Mouse (Mus musculus) heart, embryonic 14.5 days (tissue): ENCODE measurements at regions not wholly inside any gene's neighbourhood (a gene's known extent, or its start where the extent isn't known, plus 50 kb on each side); places are given as distances from the start of the nearest gene placed in this dataset.

Experiments used
- ATAC-seq: fragments of 200-750 bp; cut with Nextera tagmentation; 2 replicates; pipeline ENCODE4 v1.8.0; 2017; ENCODE audit warnings: low read depth, moderate TSS enrichment; ENCODE audit not compliant: insufficient number of reproducible peaks, insufficient read depth, low FRiP score
- H3K27ac ChIP-seq, 2 experiments: fragments of 200-500 bp in 1 of 2; fragments of 300-500 bp in 1 of 2; sonication (generic) in 1 of 2; replicated peaks in 1 of 2; 2 replicates each; pipeline ENCODE4 v1.5.1; 2012 to 2014; ENCODE audit warnings: low read depth in 2 of 2, low read length in 2 of 2, control low read depth in 1 of 2, mild to moderate bottlenecking in 1 of 2, mixed read lengths in 1 of 2; ENCODE audit not compliant: control insufficient read depth in 1 of 2, insufficient read depth in 1 of 2
- H3K27me3 ChIP-seq: fragments of 300-500 bp; sonication (generic); 2 replicates; pipeline ENCODE4 v1.6.1; 2014; ENCODE audit warnings: mild to moderate bottlenecking, low read length, control low read depth; ENCODE audit not compliant: control insufficient read depth, insufficient read depth
- H3K36me3 ChIP-seq: fragments of 300-500 bp; sonication (generic); 2 replicates; pipeline ENCODE4 v1.6.1; 2014; ENCODE audit warnings: mild to moderate bottlenecking, control low read depth, low read length, mixed read lengths; ENCODE audit not compliant: control insufficient read depth, insufficient read depth
- H3K4me1 ChIP-seq, 2 experiments: fragments of 200-500 bp in 1 of 2; fragments of 300-500 bp in 1 of 2; sonication (generic) in 1 of 2; 2 replicates each; pipeline ENCODE4 v1.6.1; 2012 to 2014; ENCODE audit warnings: low read length in 2 of 2, control low read depth in 1 of 2, mixed read lengths in 1 of 2; ENCODE audit not compliant: control insufficient read depth in 2 of 2, insufficient read depth in 2 of 2
- H3K4me2 ChIP-seq: fragments of 300-500 bp; sonication (generic); 2 replicates; pipeline ENCODE4 v1.6.1; 2014; ENCODE audit warnings: mild to moderate bottlenecking, low read length
- H3K4me3 ChIP-seq, 2 experiments: fragments of 200-500 bp in 1 of 2; fragments of 300-500 bp in 1 of 2; sonication (generic) in 1 of 2; 2 replicates each; pipeline ENCODE4 v1.5.1; 2012 to 2014; ENCODE audit warnings: low read length in 2 of 2, mild to moderate bottlenecking in 2 of 2, control low read depth in 1 of 2, low read depth in 1 of 2, moderate library complexity in 1 of 2; ENCODE audit not compliant: control insufficient read depth in 1 of 2, insufficient read depth in 1 of 2
- H3K9ac ChIP-seq: fragments of 300-500 bp; sonication (generic); 2 replicates; pipeline ENCODE4 v1.6.1; 2014; ENCODE audit warnings: mild to moderate bottlenecking, low read length
- H3K9me3 ChIP-seq: fragments of 300-500 bp; sonication (generic); 2 replicates; pipeline ENCODE4 v1.6.1; 2016; ENCODE audit warnings: low read length, control low read depth; ENCODE audit not compliant: control insufficient read depth
- WGBS: fragments of 180-500 bp; shearing (Covaris S2); extraction: QIAGEN DNeasy Blood & Tissue Kit; methylation state at CpG from one replicate; pipeline ENCODE4 v1.1.7; 2014; 5-methylcytosine and 5-hydroxymethylcytosine counted together

DNA sequence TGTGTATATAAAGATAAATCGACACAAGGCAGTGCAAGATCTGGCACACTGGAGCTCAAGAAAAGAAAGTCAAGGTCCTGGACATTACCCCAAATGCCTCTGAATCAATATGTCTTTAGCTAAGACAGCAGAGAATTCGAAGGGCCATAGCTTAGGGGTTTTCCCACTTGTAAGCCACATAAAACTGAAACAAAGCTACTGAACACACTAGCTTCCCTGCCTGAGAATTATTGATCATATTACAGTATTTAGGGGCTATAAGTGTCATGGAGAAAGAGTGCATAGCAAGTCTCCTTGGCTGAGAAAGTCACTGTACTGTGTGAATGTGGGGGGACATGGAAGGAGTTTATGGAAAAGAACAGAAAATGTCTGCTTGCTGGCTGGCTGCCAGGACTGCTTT lies 207.3 kb upstream of the Htr1f start:
- Histone ChIP-seq H3K9me3 (no peaks in the 10 kb centered on the region), H3K9ac (no peak overlapping the region), H3K4me3 (no peak overlapping the region), H3K36me3 (no peaks in the 10 kb centered on the region), H3K4me2 (no peak overlapping the region), H3K27ac (no peak overlapping the region), H3K27me3 (no peaks in the 10 kb centered on the region), H3K4me1 (no peaks in the 10 kb centered on the region)
- no peak for ATAC-seq
- 55% methylated on average over 2 of the region's 2 CpGs for WGBS

DNA sequence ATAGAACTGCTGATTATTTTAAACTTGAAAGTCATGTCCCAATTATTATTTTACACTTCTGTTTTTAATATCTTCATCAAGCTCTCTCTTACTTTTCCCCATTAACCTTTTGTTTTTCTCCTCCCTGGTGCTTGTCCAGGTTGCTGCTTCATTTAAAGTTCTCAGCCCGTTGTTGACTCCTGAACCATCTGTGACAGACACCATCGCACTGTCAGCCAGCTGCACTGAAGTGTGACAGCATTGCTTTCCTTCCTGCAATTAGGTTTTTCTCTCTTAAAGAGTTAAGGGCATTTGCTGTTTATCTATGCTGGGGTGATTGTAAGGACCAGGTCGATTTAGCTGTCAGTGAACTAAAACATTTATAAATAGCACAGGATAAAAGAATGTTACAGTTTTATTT lies 205.3 kb upstream of the Pou1f1 start:
- 33% methylated on average over 3 of the region's 3 CpGs for WGBS
- H3K4me2 ChIP-seq = no peak overlapping the region
- no peak for ATAC-seq
- H3K27me3 ChIP-seq = no peaks in the 10 kb centered on the region
- no peaks in the 10 kb centered on the region for H3K4me1 ChIP-seq
- H3K4me3 ChIP-seq = no peak overlapping the region
- no peak overlapping the region for H3K27ac ChIP-seq
- H3K9me3 ChIP-seq = no peaks in the 10 kb centered on the region
- H3K9ac ChIP-seq = no peak overlapping the region
- no peaks in the 10 kb centered on the region for H3K36me3 ChIP-seq

DNA sequence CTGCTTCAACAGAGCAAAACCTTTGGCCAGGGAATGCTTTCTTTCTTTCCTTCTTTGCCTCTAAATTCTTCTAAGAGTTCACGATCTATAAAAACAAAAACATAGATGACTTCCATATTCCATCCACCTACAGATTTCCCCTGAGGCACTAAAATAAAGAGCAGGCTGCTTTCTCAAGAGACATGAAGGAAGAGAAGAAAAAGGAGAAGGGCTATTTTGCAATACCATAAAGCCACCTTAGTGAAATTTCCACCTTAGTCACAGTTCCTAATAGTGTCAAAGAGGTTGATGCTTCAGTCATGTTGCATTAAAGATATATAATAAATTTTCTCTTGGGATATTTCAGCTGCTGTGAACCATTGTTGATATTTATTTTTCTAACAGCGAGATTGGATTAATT lies 187.9 kb upstream of the Pou1f1 start:
- no peak for ATAC-seq
- H3K4me2 ChIP-seq = no peak overlapping the region
- H3K27me3 ChIP-seq = no peaks in the 10 kb centered on the region
- H3K36me3 ChIP-seq = no peaks in the 10 kb centered on the region
- no peak overlapping the region for H3K4me3 ChIP-seq
- 79% methylated on average over 2 of the region's 2 CpGs for WGBS
- no peak overlapping the region for H3K9ac ChIP-seq
- H3K4me1 ChIP-seq = 0 out of 4 replicates have a peak, but pooled peaks cover 0 to 5% of the 10 kb centered on the region in 2 experiments
- H3K27ac ChIP-seq = no peak overlapping the region
- H3K9me3 ChIP-seq = no peaks in the 10 kb centered on the region

DNA sequence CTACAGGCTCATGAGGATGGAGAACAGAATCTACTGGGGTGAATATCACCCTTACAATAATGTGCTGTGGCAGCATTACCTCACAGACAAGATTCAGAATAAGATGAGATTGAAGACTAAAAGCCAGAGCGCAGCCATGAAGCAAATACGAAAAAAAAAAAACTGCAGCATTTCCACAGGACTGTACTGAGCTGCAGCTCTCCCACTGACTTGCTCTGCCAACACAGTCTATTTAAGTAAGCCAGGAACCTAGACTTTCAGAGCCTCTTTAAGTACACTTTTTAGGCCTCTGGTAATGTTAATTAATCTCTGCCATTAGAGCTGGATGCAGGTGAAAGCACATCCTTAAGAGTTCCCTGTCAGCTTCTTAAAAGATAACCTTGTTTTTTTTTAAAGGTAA lies 181.1 kb upstream of the Pou1f1 start:
- WGBS = 92% methylated on average over 2 of the region's 2 CpGs
- Histone ChIP-seq H3K36me3 (no peaks in the 10 kb centered on the region), H3K9ac (no peak overlapping the region), H3K4me1 (no peaks in the 10 kb centered on the region), H3K27me3 (no peaks in the 10 kb centered on the region), H3K4me3 (no peak overlapping the region), H3K9me3 (no peaks in the 10 kb centered on the region), H3K27ac (no peak overlapping the region), H3K4me2 (no peak overlapping the region)
- ATAC-seq = no peak

DNA sequence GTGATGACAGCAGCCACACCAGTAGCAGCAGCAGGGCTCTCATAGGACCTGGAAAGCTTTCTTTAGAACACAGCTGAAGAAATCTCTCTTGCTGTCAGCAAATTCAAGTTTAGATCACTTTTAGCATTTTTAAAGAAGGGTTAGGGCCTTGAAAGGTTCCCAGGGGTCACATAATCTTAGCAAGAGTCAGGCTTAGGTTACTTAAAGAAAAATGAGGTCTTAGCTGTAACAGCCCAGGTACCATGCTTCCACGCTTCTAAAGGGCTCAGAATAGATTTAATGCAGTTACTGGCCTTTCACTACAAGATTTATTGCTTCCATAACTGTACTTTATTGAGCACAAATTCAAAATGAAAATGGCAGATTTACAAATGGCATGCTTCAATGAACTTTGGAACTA lies 160.4 kb upstream of the Pou1f1 start:
- H3K36me3 ChIP-seq = no peaks in the 10 kb centered on the region
- no peaks in the 10 kb centered on the region for H3K27me3 ChIP-seq
- no peak overlapping the region for H3K9ac ChIP-seq
- 70% methylated on average over 1 of the region's 1 CpGs for whole genome bisulfite sequencing
- no peak overlapping the region for H3K27ac ChIP-seq
- ATAC-seq = no peak
- no peak overlapping the region for H3K4me3 ChIP-seq
- H3K4me1 ChIP-seq = no peaks in the 10 kb centered on the region
- no peak overlapping the region for H3K4me2 ChIP-seq
- H3K9me3 ChIP-seq = no peaks in the 10 kb centered on the region

DNA sequence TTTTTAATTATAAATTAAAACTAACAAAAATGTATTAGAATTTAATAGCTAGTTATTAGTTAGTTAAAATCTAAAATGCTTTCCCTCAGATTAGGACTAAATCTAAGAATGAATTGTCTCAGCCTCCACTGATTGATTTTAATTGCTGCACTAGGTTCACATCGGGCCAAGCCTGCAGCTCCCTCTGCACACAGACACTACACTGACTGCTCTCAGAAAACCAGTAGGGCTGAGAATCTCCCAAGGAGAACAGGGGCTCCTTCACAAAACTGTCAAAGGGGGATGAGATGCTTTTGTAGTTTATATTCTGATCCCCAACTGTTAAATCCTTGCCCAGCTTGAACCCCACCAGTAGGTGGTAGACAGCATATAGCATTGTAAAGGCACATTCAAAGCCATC lies 151.0 kb upstream of the Pou1f1 start:
- WGBS = 55% methylated on average over 1 of the region's 1 CpGs
- no peak overlapping the region for H3K4me2 ChIP-seq

DNA sequence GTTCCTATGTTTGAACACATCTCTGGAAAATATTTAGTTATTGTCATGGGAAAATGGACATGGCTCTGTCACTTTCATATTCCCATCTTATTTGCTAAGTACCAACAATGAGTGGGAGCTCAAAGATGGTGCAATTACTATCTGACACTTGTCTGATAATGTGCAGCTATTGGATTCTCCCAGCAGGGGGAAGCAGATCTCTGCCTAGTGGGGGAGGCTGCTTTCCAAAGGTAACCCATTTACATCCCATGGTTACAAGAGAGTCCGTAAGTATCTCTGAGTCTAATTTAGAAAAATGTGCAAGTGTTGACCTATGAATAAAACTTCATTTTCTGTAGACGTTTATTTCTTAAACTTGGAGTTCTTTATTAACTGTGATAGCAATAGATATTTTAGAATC lies 149.4 kb upstream of the Pou1f1 start:
- H3K27ac ChIP-seq = no peak overlapping the region
- WGBS = 55% methylated on average over 2 of the region's 2 CpGs
- no peaks in the 10 kb centered on the region for H3K27me3 ChIP-seq
- H3K9ac ChIP-seq = no peak overlapping the region
- no peaks in the 10 kb centered on the region for H3K9me3 ChIP-seq
- no peak overlapping the region for H3K4me3 ChIP-seq
- H3K4me1 ChIP-seq = no peaks in the 10 kb centered on the region
- H3K4me2 ChIP-seq = no peak overlapping the region
- ATAC-seq = no peak
- no peaks in the 10 kb centered on the region for H3K36me3 ChIP-seq

More for the DNA sequence above, 151.0 kb upstream of the Pou1f1 start:
- Histone ChIP-seq H3K4me3 (no peak overlapping the region), H3K4me1 (no peaks in the 10 kb centered on the region), H3K27ac (no peak overlapping the region), H3K27me3 (no peaks in the 10 kb centered on the region), H3K9me3 (no peaks in the 10 kb centered on the region), H3K36me3 (no peaks in the 10 kb centered on the region), H3K9ac (no peak overlapping the region)
- ATAC-seq = no peak

DNA sequence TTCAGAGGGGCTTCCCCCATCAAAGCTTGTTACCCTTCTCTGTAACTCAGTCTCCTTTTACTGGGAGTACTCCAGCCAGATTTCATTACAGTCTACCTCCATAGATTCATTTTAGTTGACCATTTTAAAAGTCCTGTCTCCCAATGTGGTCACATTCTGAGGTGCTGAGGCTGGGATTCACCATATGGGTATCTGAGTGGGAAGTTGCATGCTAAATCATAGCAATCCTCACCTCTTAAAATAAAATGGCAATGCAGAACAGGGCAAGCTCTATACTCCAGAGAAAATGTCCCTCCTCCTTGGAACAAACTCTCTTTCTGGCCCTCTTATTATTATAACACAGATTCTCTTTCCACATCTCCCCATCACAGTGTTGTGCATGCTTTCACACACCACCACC lies 143.8 kb upstream of the Pou1f1 start:
- Histone ChIP-seq H3K4me1 (no peaks in the 10 kb centered on the region), H3K9me3 (no peaks in the 10 kb centered on the region), H3K27ac (no peak overlapping the region), H3K4me2 (no peak overlapping the region), H3K4me3 (no peak overlapping the region), H3K9ac (no peak overlapping the region), H3K36me3 (no peaks in the 10 kb centered on the region), H3K27me3 (no peaks in the 10 kb centered on the region)
- ATAC-seq = no peak
